Mouse (Mus musculus): Measurements from ENCODE around the gene Bmp2k.
A peak's percentile ranks its signal among the peaks of the same experiment; 100 is the strongest.

Bmp2k gene

DNA sequence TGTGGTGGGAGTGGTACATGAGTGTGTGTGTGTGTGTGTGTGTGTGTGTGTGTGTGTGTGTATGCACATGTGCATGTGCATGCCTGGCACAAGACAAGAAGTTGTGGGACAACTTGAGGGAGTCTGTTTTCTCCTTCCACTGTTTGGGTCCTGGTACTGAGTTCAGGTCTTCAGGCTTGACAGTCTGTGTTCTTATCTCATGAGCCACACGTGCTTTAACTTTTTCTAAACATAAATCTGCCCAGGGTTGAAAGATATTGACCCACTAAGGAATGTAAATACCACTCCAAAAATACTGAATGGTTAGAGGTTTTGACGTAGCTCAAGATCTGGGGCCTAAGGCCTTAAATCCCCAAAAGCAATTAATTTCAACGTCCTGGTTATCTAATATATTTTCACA lies 23.8 kb upstream of the Bmp2k start:
- DNase-seq: no peak

GRCm38 (mm10) chr5:96974661-96975060 lies 22.8 kb upstream of the Bmp2k start:
- no peak for DNase-seq

GRCm38 (mm10) chr5:96975112-96975511 lies 22.4 kb upstream of the Bmp2k start:
- DNase-seq: no peak

GRCm38 (mm10) chr5:96976150-96976549 lies 21.3 kb upstream of the Bmp2k start:
- DNase-seq: no peak

- no peak for DNase-seq
Observed at GRCm38 (mm10) chr5:96979296-96980007, 18.0 kb upstream of the Bmp2k start.

GRCm38 (mm10) chr5:96980008-96980634 lies 17.4 kb upstream of the Bmp2k start:
- no peak for DNase-seq

DNA sequence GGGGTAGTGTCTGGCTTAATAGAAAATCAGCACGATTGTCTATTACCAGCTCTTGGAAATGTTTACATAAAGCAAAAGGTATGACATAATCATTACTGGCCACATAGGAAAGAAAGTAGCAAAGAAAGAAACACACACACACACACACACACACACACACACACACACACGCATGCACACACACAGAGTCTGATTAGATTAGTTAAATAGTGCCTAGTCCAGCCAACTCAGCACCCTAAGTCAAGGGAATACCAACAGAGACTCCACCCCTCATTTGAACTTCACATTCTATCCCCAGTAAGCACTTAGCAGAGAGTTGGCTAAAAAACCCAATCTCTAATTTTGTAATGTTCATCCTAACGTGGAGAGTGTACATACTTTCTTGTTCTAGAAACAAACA lies 15.5 kb upstream of the Bmp2k start:
- DNase-seq: no peak

- DNase-seq: no peak
Observed at GRCm38 (mm10) chr5:96983142-96983541, 14.3 kb upstream of the Bmp2k start.

DNA sequence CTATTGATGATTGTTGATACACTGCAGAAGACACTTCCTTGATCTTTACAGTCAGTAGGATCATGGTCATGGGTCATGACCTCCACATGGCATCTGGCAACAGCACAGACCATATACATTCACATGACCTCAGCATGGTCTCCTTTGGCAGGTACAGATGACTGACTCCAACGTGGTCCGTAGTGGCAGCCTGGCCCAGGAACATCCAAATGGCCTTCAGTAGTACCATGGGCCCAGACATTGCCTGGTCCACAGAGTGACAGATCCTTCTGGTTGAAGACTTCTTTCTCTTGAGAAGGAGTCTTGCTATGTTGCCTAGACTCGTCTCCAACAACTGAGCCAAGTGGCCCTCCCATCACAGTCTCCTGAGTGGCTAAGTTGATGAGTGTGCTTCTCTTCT lies 10.6 kb upstream of the Bmp2k start:
- DNase-seq: no peak

GRCm38 (mm10) chr5:96988880-96989279 lies 8.6 kb upstream of the Bmp2k start:
- DNase-seq: no peak

- no peak for DNase-seq
Observed at GRCm38 (mm10) chr5:96991156-96991555, 6.3 kb upstream of the Bmp2k start.

DNA sequence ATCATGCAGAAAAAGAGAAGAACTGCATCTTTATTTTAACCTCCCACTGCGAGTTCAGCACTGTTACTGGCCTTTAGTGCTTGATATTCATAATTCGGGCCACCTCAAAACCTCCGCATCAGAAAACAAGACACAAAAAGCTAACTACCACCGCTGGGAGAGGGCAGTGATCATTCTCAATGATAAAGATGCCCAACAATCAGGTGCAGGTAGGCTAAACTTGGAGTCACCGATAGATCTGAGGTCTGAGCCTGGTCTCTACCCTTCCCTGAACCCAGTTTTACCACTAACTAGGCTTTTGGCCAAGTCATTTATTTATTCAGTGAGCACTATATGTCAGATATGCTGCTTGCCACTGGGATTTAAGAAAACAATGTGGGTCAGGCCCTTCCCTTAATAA lies 4.8 kb upstream of the Bmp2k start:
- DNase-seq: no peak

- DNase-seq: no peak
Observed at GRCm38 (mm10) chr5:96993057-96993456, 4.4 kb upstream of the Bmp2k start.

DNA sequence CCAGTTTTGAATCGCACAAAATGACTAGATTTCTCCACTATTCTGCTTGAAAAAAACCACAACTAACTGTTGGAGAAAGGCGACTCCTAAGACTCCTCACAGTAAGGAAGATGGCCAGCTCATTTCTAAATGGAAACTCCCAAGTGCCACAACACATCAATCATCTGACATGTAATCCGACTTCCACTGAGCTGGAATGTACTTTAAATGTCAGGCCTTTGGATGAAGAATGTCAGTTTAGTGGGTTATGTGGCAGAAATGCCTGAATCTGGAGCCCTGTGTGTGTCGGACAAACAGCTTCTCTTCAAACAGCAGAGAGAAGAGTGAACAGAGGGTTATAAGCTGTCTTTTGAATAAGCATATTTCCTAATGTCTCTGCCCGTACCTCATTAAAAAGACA lies 1.7 kb upstream of the Bmp2k start:
- DNase-seq: peak in 1 of 2 experiments; percentile 3

DNA sequence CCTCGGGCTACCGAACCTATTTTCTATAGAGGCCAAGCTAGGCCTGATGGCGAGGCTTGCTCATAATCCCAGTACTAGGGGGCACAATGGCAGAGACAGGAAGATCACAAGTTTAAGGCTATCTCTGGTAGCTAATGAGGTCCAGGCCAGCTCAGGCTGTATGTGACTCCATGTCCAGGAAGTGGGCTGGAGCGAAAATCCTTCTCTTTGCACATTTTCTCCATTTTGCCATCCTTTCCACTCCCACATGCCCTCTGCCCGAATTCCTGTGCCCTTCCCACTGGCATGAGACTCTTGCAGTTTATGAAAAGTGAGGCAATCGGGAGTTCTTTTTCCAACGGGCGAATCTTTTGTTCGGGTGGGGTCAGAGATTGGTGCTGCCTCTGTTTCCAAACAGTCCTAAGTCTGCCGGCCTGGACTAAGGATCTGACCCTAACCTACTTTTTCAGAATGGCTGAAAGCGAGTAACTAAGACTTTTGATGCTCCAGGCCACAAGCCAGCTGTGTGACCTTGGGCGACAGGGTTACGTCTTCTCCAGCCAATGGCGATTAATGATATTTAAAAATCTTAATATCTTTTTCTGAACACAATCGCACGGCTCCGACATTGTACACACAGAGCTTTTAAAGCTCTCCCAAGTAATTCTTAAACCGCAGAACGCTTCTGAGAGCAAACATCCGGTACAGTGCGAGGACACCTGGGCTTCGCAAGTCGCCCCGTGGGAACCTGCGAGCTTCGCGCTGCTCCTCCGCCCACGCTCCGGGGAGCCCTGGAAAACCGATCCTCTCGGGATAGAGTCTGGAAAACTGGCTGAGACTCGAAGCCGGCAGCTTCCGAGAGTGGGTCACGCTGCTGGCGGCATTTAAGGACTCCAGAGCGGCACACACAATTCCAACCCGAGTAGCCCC lies 834 bp upstream of the Bmp2k start:
- DNase-seq: peak in 1 of 2 experiments; percentile 14

GRCm38 (mm10) chr5:96997802-96998565 lies 495 bp downstream of the Bmp2k start:
- DNase-seq: peak in 1 of 2 experiments; percentile 66

DNA sequence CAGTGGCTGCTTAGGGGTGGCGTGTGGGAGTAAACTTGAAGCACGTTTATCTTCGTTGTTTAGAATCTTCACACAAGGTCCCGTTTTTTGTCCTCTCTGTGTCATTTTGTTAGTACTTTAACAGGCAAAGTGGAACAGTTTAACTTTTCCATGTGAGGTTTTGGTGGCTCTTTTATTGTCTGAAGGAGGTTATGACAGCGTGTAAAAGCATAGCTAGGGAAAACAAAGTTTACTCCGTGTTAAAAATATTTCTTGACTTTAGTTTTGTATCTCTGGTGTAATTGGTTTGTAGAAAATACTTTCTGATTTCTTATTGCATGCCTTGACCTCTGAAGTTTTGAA lies 1.0 kb downstream of the Bmp2k start:
- DNase-seq: no peak

- DNase-seq: no peak
Observed at GRCm38 (mm10) chr5:96999601-97000000, 2.1 kb downstream of the Bmp2k start.

GRCm38 (mm10) chr5:97000524-97000923 lies 3.0 kb downstream of the Bmp2k start:
- DNase-seq: no peak

GRCm38 (mm10) chr5:97001153-97001552 lies 3.7 kb downstream of the Bmp2k start:
- no peak for DNase-seq

DNA sequence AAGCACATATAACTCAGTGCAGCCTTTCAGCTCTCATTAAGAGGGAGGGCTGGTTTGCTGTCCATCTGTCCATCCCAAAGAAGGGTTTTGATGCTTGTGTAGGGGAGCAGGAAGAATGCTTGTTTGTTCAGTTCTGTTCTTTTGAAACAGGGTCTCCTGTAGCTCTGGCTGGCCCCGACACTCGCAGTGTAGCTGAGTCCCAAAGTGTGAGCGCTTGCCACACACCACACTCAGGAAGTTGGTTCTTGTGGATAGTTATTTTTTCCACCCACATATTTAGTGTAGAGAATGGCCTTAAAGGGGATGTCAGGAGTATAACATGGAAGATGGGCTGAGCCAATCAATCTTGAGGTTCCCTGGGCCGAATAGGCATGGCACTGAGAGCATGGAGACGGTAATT lies 4.1 kb downstream of the Bmp2k start:
- DNase-seq: no peak

GRCm38 (mm10) chr5:97002336-97002735 lies 4.8 kb downstream of the Bmp2k start:
- DNase-seq: no peak

- no peak for DNase-seq
Observed at GRCm38 (mm10) chr5:97002937-97003336, 5.4 kb downstream of the Bmp2k start.
